Mouse (Mus musculus): Measurements from ENCODE around the gene Olfr463. TPM values are rescaled to one million over a fixed set of nuclear protein-coding genes. Genes with fewer than 3 reads are reported as not detected.

The Olfr463 gene
- not detected in 2 replicates for polyA plus RNA-seq (2015; fragmentation: Nextera tagmentation; extraction: Ambion mirVana)

DNA sequence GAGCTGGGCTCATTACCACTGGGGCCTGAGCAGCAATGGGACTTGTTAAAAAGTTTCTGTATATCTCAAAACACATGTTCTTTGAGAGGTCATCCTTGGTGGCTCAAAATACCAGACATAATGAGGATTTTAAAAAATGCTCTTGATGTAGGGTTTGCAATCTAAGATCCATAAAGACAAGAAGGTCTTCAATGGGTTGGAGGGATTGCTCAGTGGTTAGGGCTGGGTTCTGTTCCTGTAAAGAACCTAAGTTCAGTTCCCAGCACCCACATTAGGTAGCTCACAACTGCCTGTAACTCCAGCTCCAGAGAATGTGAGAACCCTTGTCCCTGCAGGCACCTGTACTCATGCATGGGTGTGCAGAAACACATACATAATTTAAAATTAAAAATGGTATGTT, at the start of gene Olfr463:
Olfr463 (minus strand) TSS at position 101 of the 400 bp plus-strand sequence.

DNA sequence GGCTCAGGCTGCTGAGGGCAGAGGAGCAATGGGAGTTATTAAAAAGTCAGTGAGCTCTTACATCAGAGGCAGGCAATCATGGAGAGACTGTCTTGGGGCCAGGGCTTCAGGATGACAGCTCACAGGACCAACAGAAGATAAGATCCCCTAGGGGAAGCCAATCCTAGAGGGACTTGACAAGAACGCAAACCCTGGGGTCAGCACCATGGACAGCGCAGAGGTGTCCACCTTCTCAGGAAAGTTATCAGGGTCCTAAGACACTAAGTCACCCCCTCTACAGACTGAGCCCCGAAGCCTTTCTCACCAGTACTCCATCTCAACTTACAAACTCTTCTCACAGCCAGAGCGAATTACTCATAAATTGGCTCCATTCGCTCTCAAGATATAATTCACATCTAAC, 23.8 kb upstream of the Olfr463 start, which contains the start of gene Olfr464:
Olfr464 (minus strand) TSS at position 2 of the 400 bp plus-strand sequence.

DNA sequence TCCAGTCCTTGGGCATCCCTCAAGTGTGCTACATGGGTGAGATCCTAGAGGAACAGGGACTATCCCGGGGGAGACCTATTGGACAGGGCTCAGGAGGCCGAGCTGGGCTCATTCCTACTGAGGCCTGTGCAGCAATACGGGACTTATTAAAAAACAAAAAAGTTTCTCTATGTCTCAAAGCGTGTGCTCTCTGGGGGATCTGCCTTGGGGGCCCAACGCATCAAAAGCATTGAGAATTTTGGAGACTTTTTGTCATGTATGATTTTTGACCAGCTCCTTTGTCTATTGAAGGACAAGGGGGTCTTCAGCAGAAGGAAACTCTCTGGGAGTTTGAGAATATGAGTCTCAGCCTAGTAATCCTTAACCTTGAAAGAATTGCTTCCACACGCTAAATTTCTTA, 5.0 kb downstream of the Olfr463 start, which contains the start of gene Olfr462:
Olfr462 (minus strand) TSS at position 101 of the 400 bp plus-strand sequence.

DNA sequence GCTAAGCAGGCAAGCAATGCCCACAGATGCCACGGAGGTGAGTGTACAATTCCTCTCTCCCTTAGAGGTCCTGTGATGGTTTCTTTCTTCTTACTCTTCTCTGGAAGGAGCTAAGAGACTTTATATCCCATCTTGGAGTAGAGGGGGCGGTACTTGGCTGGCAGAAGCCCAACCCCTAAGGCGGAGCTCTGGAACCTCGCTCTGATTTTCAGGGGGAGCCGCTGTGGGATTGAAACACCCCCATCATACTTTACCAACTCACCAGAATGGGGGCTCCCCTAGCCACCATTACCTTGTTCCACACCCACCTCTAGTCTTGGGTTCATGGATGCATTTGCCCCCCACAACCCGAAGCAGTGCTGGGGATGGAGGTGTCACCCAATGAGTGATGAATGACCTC, 21.8 kb downstream of the Olfr463 start, which contains the start of gene Epx:
Epx (minus strand) TSS at position 101 of the 400 bp plus-strand sequence.

DNA sequence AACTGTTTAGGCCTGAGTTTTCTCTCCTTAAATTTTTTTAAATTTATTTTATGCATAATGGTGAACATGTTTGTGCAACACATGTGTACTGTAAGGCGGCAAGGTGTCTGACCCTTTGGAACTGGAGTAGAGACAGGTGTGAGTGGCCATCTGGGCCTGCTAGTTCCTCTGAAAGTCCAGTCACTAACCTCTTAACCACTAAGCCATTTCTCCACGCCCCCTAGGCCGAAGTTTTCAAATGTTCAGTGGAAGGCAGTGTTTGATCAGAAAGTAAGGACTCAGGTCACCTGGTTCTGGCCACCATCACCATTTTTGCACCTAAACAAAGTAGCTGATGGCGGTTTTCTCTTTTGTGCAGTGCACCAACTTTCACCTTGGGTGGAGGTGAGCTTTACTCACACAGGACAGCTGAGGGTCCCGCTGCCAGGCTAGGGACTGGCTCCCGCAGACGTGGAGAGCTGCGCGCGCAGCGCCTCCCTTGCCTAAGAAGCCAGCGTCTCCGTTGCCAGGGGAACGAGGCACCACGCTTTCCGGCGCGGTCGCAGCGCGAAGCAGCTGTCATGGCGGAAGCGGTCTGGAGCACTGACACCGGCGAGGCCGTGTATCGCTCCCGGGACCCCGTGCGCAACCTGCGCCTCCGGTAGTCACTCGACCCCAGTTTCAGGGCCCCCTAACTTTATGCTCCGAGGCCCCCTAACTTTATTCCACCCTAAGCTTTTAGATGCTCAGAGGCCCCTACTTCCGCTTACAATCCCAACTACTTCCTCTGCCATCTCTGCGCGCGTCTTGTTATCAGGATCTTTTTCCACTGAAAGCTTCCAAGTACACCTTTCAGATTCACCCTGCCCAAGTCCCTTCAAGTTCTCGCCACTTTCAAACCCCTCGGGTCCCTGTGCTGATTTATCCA, 44.2 kb downstream of the Olfr463 start, which contains the start of gene Mks1:
Mks1 (plus strand) TSS at position 526 of the 907 bp plus-strand sequence.

Other genes with a start within 250 kb of the Olfr463 start
- gene Rnf43, start 234.7 kb downstream of the Olfr463 start, polyA plus RNA-seq (2015; fragmentation: Nextera tagmentation; extraction: Ambion mirVana): 1.1 and 1.7 TPM in 2 replicates
- 261 and 330 TPM in 2 replicates for gene Supt4a, start 159.8 kb downstream of the Olfr463 start, polyA plus RNA-seq (2015; fragmentation: Nextera tagmentation; extraction: Ambion mirVana)
- 1.3 and 2.8 TPM in 2 replicates for gene Tspoap1, start 136.8 kb downstream of the Olfr463 start, polyA plus RNA-seq (2015; fragmentation: Nextera tagmentation; extraction: Ambion mirVana)
- 9.7 and 15.2 TPM in 2 replicates for gene Mpo, start 103.8 kb downstream of the Olfr463 start, polyA plus RNA-seq (2015; fragmentation: Nextera tagmentation; extraction: Ambion mirVana)
- not detected in 2 replicates for gene Lpo, start 69.1 kb downstream of the Olfr463 start, polyA plus RNA-seq (2015; fragmentation: Nextera tagmentation; extraction: Ambion mirVana)
- 5.8 and 10.8 TPM in 2 replicates for gene Mks1, start 44.2 kb downstream of the Olfr463 start, polyA plus RNA-seq (2015; fragmentation: Nextera tagmentation; extraction: Ambion mirVana)
- gene Epx, start 21.9 kb downstream of the Olfr463 start, polyA plus RNA-seq (2015; fragmentation: Nextera tagmentation; extraction: Ambion mirVana): not detected in 2 replicates
- not detected in 2 replicates for gene Olfr462, start 5.1 kb downstream of the Olfr463 start, polyA plus RNA-seq (2015; fragmentation: Nextera tagmentation; extraction: Ambion mirVana)
- not detected in 2 replicates for gene Olfr464, start 23.6 kb upstream of the Olfr463 start, polyA plus RNA-seq (2015; fragmentation: Nextera tagmentation; extraction: Ambion mirVana)
- gene Dynll2, start 90.1 kb upstream of the Olfr463 start, polyA plus RNA-seq (2015; fragmentation: Nextera tagmentation; extraction: Ambion mirVana): 24.7 and 29.8 TPM in 2 replicates
- 107 and 152 TPM in 2 replicates for gene Srsf1, start 150.0 kb upstream of the Olfr463 start, polyA plus RNA-seq (2015; fragmentation: Nextera tagmentation; extraction: Ambion mirVana)
- 22.3 and 26.7 TPM in 2 replicates for gene Vezf1, start 170.9 kb upstream of the Olfr463 start, polyA plus RNA-seq (2015; fragmentation: Nextera tagmentation; extraction: Ambion mirVana)
- gene Cuedc1, start 200.7 kb upstream of the Olfr463 start, polyA plus RNA-seq (2015; fragmentation: Nextera tagmentation; extraction: Ambion mirVana): 21.6 and 27.9 TPM in 2 replicates